Mouse (Mus musculus): ENCODE measurements around the gene Fhit. TPM values are rescaled to one million over a fixed set of nuclear protein-coding genes. Genes with fewer than 3 reads are reported as not detected.

The Fhit gene
- polyA plus RNA-seq, 1 experiment = 4.2 TPM

DNA sequence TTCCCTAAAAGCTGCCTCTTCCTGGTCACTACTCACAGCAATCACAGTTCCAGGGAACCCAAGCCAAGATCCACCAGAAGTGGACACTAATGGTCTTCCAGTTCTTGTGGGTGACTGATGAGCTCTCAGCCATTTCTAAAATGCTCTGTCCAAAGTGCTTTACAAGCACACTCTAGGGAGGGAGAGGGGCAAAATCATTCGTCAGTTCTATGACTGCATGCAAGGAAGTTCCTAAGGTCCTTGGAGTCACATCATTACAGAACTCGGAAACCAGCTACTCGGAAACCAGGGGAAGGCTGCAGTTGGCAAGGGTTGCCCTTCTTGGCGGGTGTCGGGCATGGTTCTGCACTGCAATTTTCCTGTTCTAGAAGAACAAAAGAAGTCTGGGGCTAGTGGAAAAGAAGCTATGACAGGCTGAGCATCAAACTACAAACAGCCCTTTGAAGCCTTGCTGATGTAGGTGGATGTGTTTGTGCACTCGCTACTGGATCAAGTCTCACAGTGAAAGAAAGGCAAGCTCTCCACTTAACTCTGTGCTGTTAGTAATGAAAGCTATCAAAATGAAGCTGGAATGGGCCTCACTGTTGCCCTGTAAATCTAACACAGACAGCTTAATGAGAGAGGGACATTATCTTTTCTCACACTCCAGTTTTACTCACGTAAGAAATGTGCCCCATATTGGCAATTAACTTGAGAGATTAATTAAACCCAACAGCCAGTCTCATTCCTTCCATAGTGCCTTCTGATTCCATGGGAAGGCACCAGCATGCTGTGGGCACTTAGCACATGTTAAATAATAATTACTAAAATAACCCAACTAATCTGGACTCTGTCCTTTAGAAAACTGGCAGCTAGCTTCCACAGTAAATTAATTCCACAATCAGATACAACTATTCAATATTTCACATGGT lies 243.7 kb downstream of the Fhit start:
- TF ChIP-seq CTCF (IDR thresholded peaks at IDR 0.05; ENCODE audit: borderline replicate concordance, extremely low read depth, insufficient read depth, insufficient read length) (no peak), POLR2A (IDR thresholded peaks at IDR 0.05; ENCODE audit: borderline replicate concordance, extremely low read depth, insufficient read depth, insufficient read length, poor library complexity, severe bottlenecking) (no peak)
- peak; percentile 64 for DNase-seq (ENCODE audit: low read depth)

- no peak for DNase-seq (ENCODE audit: low read depth)
- no peak for TF ChIP-seq POLR2A (IDR thresholded peaks at IDR 0.05; ENCODE audit: borderline replicate concordance, extremely low read depth, insufficient read depth, insufficient read length, poor library complexity, severe bottlenecking)
- TF ChIP-seq CTCF (IDR thresholded peaks at IDR 0.05; ENCODE audit: borderline replicate concordance, extremely low read depth, insufficient read depth, insufficient read length) = no peak
These were observed 253.8 kb downstream of the Fhit start for GRCm38 (mm10) chr14:10908011-10908410.

- TF ChIP-seq POLR2A (IDR thresholded peaks at IDR 0.05; ENCODE audit: borderline replicate concordance, extremely low read depth, insufficient read depth, insufficient read length, poor library complexity, severe bottlenecking) (no peak), CTCF (IDR thresholded peaks at IDR 0.05; ENCODE audit: borderline replicate concordance, extremely low read depth, insufficient read depth, insufficient read length) (no peak)
- peak; percentile 25 for DNase-seq (ENCODE audit: low read depth)
These were observed 279.1 kb downstream of the Fhit start for GRCm38 (mm10) chr14:10882759-10883158.

- no peak for DNase-seq (ENCODE audit: low read depth)
- no peak for TF ChIP-seq POLR2A (IDR thresholded peaks at IDR 0.05; ENCODE audit: borderline replicate concordance, extremely low read depth, insufficient read depth, insufficient read length, poor library complexity, severe bottlenecking)
- no peak for TF ChIP-seq CTCF (IDR thresholded peaks at IDR 0.05; ENCODE audit: borderline replicate concordance, extremely low read depth, insufficient read depth, insufficient read length)
These were observed 281.1 kb downstream of the Fhit start for GRCm38 (mm10) chr14:10880749-10881148.

DNA sequence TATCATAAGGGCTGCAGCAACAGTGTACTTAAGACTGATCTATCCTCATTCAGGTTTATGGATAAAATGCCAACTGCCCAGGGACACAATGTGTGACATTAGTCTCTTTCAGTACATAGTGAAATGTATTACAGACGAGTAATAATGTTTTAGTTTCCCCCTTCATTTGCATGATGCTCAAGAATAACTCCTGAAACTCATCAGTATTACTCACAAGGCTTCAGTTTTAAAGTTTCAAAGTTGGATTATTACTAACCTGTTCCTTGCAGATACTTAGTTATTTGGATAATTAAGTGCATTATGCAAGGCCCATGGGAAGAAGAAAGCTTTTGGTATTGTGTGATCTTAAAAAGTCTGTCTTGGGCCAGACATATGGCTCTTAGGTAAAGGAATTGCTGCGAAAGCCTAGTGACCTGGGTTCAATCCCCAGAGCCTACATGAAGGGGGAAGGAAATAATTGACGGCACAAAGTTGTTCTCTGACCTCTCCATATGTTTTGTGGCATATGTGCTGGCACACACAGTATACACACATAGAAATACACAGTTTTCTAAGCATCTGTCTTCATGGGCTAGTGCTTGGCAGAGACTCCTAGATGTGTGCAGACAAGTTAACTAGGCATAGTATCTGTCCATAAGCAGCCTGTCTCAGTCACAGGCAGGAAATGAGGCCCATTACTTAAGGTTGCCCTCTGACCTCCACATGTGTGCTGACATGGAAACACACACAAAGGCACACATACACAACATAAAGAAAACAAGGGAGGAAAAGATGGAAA lies 287.1 kb downstream of the Fhit start:
- no peak for TF ChIP-seq CTCF (IDR thresholded peaks at IDR 0.05; ENCODE audit: borderline replicate concordance, extremely low read depth, insufficient read depth, insufficient read length)
- no peak for TF ChIP-seq POLR2A (IDR thresholded peaks at IDR 0.05; ENCODE audit: borderline replicate concordance, extremely low read depth, insufficient read depth, insufficient read length, poor library complexity, severe bottlenecking)
- DNase-seq (ENCODE audit: low read depth) = peak; percentile 23

- no peak for TF ChIP-seq CTCF (IDR thresholded peaks at IDR 0.05; ENCODE audit: borderline replicate concordance, extremely low read depth, insufficient read depth, insufficient read length)
- no peak for TF ChIP-seq POLR2A (IDR thresholded peaks at IDR 0.05; ENCODE audit: borderline replicate concordance, extremely low read depth, insufficient read depth, insufficient read length, poor library complexity, severe bottlenecking)
- DNase-seq (ENCODE audit: low read depth) = no peak
These were observed 304.2 kb downstream of the Fhit start for GRCm38 (mm10) chr14:10857606-10858005.

- TF ChIP-seq POLR2A (IDR thresholded peaks at IDR 0.05; ENCODE audit: borderline replicate concordance, extremely low read depth, insufficient read depth, insufficient read length, poor library complexity, severe bottlenecking) (no peak), CTCF (IDR thresholded peaks at IDR 0.05; ENCODE audit: borderline replicate concordance, extremely low read depth, insufficient read depth, insufficient read length) (no peak)
- DNase-seq (ENCODE audit: low read depth) = no peak
These were observed 309.9 kb downstream of the Fhit start for GRCm38 (mm10) chr14:10851936-10852335.

DNA sequence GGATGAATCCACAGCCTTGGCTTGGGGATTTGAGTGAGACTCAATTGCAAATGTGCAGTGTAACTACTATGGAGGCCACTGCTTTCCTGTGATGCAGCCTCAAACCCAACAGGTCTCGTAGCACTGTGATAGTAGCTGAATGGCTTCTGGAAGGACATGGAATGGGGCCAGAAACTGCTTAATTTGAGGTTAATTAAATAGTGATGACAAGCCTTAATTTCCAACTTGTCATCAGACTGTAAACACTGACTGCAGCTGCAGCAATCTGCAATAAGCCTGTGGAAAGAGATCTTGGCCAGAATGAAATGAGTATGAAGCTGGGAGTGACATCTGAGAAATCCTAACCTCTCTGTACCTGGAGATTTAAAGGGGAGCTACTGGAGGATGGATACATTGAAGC lies 325.8 kb downstream of the Fhit start:
- TF ChIP-seq POLR2A (IDR thresholded peaks at IDR 0.05; ENCODE audit: borderline replicate concordance, extremely low read depth, insufficient read depth, insufficient read length, poor library complexity, severe bottlenecking) (no peak), CTCF (IDR thresholded peaks at IDR 0.05; ENCODE audit: borderline replicate concordance, extremely low read depth, insufficient read depth, insufficient read length) (no peak)
- peak; percentile 71 for DNase-seq (ENCODE audit: low read depth)

GRCm38 (mm10) chr14:10824819-10825218 lies 337.0 kb downstream of the Fhit start:
- DNase-seq (ENCODE audit: low read depth) = peak; percentile 79
- TF ChIP-seq CTCF (IDR thresholded peaks at IDR 0.05; ENCODE audit: borderline replicate concordance, extremely low read depth, insufficient read depth, insufficient read length) (no peak), POLR2A (IDR thresholded peaks at IDR 0.05; ENCODE audit: borderline replicate concordance, extremely low read depth, insufficient read depth, insufficient read length, poor library complexity, severe bottlenecking) (no peak)

GRCm38 (mm10) chr14:10813551-10813950 lies 348.3 kb downstream of the Fhit start:
- no peak for TF ChIP-seq CTCF (IDR thresholded peaks at IDR 0.05; ENCODE audit: borderline replicate concordance, extremely low read depth, insufficient read depth, insufficient read length)
- TF ChIP-seq POLR2A (IDR thresholded peaks at IDR 0.05; ENCODE audit: borderline replicate concordance, extremely low read depth, insufficient read depth, insufficient read length, poor library complexity, severe bottlenecking) = no peak

DNA sequence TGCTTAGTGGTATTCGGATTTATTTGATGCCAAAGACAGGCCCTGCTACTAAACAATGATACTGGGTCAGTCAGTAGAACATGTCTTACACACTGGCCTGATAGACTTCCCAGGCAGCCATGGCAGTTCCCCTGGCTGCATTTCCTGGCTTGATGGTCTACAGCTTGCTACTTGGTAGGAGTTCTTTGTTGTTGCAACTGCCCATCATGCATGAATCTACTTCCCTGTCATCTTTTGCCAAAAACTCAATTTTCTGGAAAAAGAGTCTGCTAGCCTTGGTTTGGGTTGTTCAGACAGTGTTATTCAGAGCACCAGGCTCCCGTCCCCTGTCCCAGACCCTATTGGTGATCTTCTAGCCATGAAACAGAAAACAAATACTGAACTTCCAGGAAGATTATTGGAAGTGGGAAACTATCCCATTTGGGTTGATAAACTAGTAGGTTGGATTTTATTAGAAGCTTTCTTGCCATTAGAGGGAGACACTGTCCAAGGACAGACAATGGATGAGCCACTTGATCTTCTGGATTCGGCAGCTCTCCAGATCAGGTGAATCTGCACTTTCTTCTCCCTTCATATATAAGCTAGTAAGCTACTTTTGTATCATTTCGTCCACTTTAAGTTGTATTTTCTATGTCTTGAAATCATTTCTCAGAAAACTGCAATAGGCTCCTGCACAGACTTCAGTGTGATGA lies 363.2 kb downstream of the Fhit start:
- peak; percentile 75 for DNase-seq (ENCODE audit: low read depth)
- TF ChIP-seq POLR2A (IDR thresholded peaks at IDR 0.05; ENCODE audit: borderline replicate concordance, extremely low read depth, insufficient read depth, insufficient read length, poor library complexity, severe bottlenecking) (no peak), CTCF (IDR thresholded peaks at IDR 0.05; ENCODE audit: borderline replicate concordance, extremely low read depth, insufficient read depth, insufficient read length) (peak; percentile 19; the same call in 1 of the 2 replicates)

More at GRCm38 (mm10) chr14:10813551-10813950, 348.3 kb downstream of the Fhit start:
- DNase-seq (ENCODE audit: low read depth) = peak; percentile 78
